Mouse (Mus musculus): ENCODE measurements around the gene Gm20403. TPM values are rescaled to one million over a fixed set of nuclear protein-coding genes. Genes with fewer than 3 reads are reported as not detected.
"Not testable (repeated sequence)": the region's sequence is repeated elsewhere in the genome, so short reads cannot be mapped to it uniquely, and the experiment has no call there.

The Gm20403 gene
- total RNA-seq, 2 experiments from 2014 or later: not detected

GRCm38 (mm10) chr12:54993246-54994067, 7.1 kb upstream of the Gm20403 start:
- no peak for DNase-seq

- DNase-seq: peak; percentile 16
Measured at GRCm38 (mm10) chr12:54992814-54993213, 6.5 kb upstream of the Gm20403 start.

- DNase-seq: no peak
Measured at GRCm38 (mm10) chr12:54988323-54988850, 2.1 kb upstream of the Gm20403 start.

GRCm38 (mm10) chr12:54987156-54987555, 827 bp upstream of the Gm20403 start:
- no peak for DNase-seq

- peak; percentile 71 for DNase-seq
Measured at GRCm38 (mm10) chr12:54985257-54986051, 875 bp downstream of the Gm20403 start.

GRCm38 (mm10) chr12:54984701-54985256, 1.6 kb downstream of the Gm20403 start:
- DNase-seq: peak; percentile 86

- no peak for DNase-seq
Measured at GRCm38 (mm10) chr12:54982935-54983715, 3.2 kb downstream of the Gm20403 start.

- DNase-seq: no peak
Measured at GRCm38 (mm10) chr12:54981962-54982361, 4.4 kb downstream of the Gm20403 start.

- DNase-seq: no peak
Measured at GRCm38 (mm10) chr12:54980939-54981338, 5.4 kb downstream of the Gm20403 start.

- DNase-seq: no peak
Measured at GRCm38 (mm10) chr12:54980532-54980931, 5.8 kb downstream of the Gm20403 start.

GRCm38 (mm10) chr12:54969033-54969432, 17.3 kb downstream of the Gm20403 start:
- DNase-seq: no peak

- DNase-seq: no peak
Measured at GRCm38 (mm10) chr12:54965532-54966160, 20.7 kb downstream of the Gm20403 start.

GRCm38 (mm10) chr12:54959569-54959968, 26.8 kb downstream of the Gm20403 start:
- DNase-seq: peak; percentile 57

- no peak for DNase-seq
Measured at GRCm38 (mm10) chr12:54956974-54957373, 29.4 kb downstream of the Gm20403 start.

GRCm38 (mm10) chr12:54956457-54956856, 29.9 kb downstream of the Gm20403 start:
- no peak for DNase-seq

GRCm38 (mm10) chr12:54946116-54946515, 40.2 kb downstream of the Gm20403 start:
- DNase-seq: no peak

GRCm38 (mm10) chr12:54942586-54943157, 43.7 kb downstream of the Gm20403 start:
- DNase-seq: not testable (repeated sequence)

- not testable (repeated sequence) for DNase-seq
Measured at GRCm38 (mm10) chr12:54937581-54938343, 48.6 kb downstream of the Gm20403 start.
